Mouse (Mus musculus): ENCODE data around the gene Zbtb2. TPM values are rescaled to one million over a fixed set of nuclear protein-coding genes. Genes with fewer than 3 reads are reported as not detected.

Zbtb2 gene
- polyA plus RNA-seq, 1 experiment from 2014 or later = 17.5 TPM

- H3K4me3 ChIP-seq (replicated peaks; ENCODE audit: low read depth, low read length) = no peak overlapping the region
- no peaks in the 10 kb centered on the region for H3K4me1 ChIP-seq (ENCODE audit: control insufficient read depth, insufficient read depth, low read length)
- DNase-seq = no peak
- ATAC-seq (ENCODE audit: low FRiP score, low TSS enrichment) = no peak
- H3K36me3 ChIP-seq (ENCODE audit: control insufficient read depth, insufficient read depth, low read length) = peaks cover 12% of the 10 kb centered on the region; the same call in 1 of the 2 replicates
- H3K4me2 ChIP-seq (ENCODE audit: low read length) = no peak overlapping the region
- no peaks in the 10 kb centered on the region for H3K9me3 ChIP-seq (ENCODE audit: control insufficient read depth, low read length)
- no peak overlapping the region for H3K27ac ChIP-seq (replicated peaks; ENCODE audit: low read depth, low read length)
- H3K27me3 ChIP-seq (ENCODE audit: control insufficient read depth, insufficient read depth, low read length) = no peaks in the 10 kb centered on the region
- 16% methylated on average over 7 of the region's 7 CpGs for WGBS
- H3K9ac ChIP-seq (replicated peaks; ENCODE audit: low read length) = no peak overlapping the region
These were observed 12.6 kb downstream of the Zbtb2 start for GRCm38 (mm10) chr10:4375267-4375666.

- no peak overlapping the region for H3K9ac ChIP-seq (replicated peaks; ENCODE audit: low read length)
- no peak overlapping the region for H3K27ac ChIP-seq (replicated peaks; ENCODE audit: low read depth, low read length)
- no peak for DNase-seq
- WGBS = 94% methylated on average over 4 of the region's 4 CpGs
- H3K27me3 ChIP-seq (ENCODE audit: control insufficient read depth, insufficient read depth, low read length) = no peaks in the 10 kb centered on the region
- no peaks in the 10 kb centered on the region for H3K4me1 ChIP-seq (ENCODE audit: control insufficient read depth, insufficient read depth, low read length)
- no peak overlapping the region for H3K4me2 ChIP-seq (ENCODE audit: low read length)
- ATAC-seq (ENCODE audit: low FRiP score, low TSS enrichment) = no peak
- peaks cover 16% of the 10 kb centered on the region; the same call in 1 of the 2 replicates for H3K36me3 ChIP-seq (ENCODE audit: control insufficient read depth, insufficient read depth, low read length)
- H3K4me3 ChIP-seq (replicated peaks; ENCODE audit: low read depth, low read length) = no peak overlapping the region
- no peaks in the 10 kb centered on the region for H3K9me3 ChIP-seq (ENCODE audit: control insufficient read depth, low read length)
These were observed 13.2 kb downstream of the Zbtb2 start for GRCm38 (mm10) chr10:4374734-4375133.

GRCm38 (mm10) chr10:4374239-4374638, 13.7 kb downstream of the Zbtb2 start:
- DNase-seq = no peak
- H3K4me2 ChIP-seq (ENCODE audit: low read length) = no peak overlapping the region
- no peak overlapping the region for H3K27ac ChIP-seq (replicated peaks; ENCODE audit: low read depth, low read length)
- 95% methylated on average over 7 of the region's 7 CpGs for WGBS
- no peaks in the 10 kb centered on the region for H3K9me3 ChIP-seq (ENCODE audit: control insufficient read depth, low read length)
- no peaks in the 10 kb centered on the region for H3K4me1 ChIP-seq (ENCODE audit: control insufficient read depth, insufficient read depth, low read length)
- peaks cover 16% of the 10 kb centered on the region for H3K36me3 ChIP-seq (ENCODE audit: control insufficient read depth, insufficient read depth, low read length)
- H3K27me3 ChIP-seq (ENCODE audit: control insufficient read depth, insufficient read depth, low read length) = no peaks in the 10 kb centered on the region
- no peak for ATAC-seq (ENCODE audit: low FRiP score, low TSS enrichment)
- H3K4me3 ChIP-seq (replicated peaks; ENCODE audit: low read depth, low read length) = no peak overlapping the region
- H3K9ac ChIP-seq (replicated peaks; ENCODE audit: low read length) = no peak overlapping the region

- 82% methylated on average over 4 of the region's 4 CpGs for WGBS
- Histone ChIP-seq H3K4me3 (replicated peaks; ENCODE audit: low read depth, low read length) (no peak overlapping the region), H3K4me1 (ENCODE audit: control insufficient read depth, insufficient read depth, low read length) (no peaks in the 10 kb centered on the region), H3K4me2 (ENCODE audit: low read length) (no peak overlapping the region), H3K27me3 (ENCODE audit: control insufficient read depth, insufficient read depth, low read length) (no peaks in the 10 kb centered on the region), H3K9me3 (ENCODE audit: control insufficient read depth, low read length) (no peaks in the 10 kb centered on the region), H3K27ac (replicated peaks; ENCODE audit: low read depth, low read length) (no peak overlapping the region), H3K36me3 (ENCODE audit: control insufficient read depth, insufficient read depth, low read length) (peaks cover 23% of the 10 kb centered on the region), H3K9ac (replicated peaks; ENCODE audit: low read length) (no peak overlapping the region)
- no peak for DNase-seq
- no peak for ATAC-seq (ENCODE audit: low FRiP score, low TSS enrichment)
These were observed 14.3 kb downstream of the Zbtb2 start for GRCm38 (mm10) chr10:4373558-4373957.

GRCm38 (mm10) chr10:4372011-4372410, 15.9 kb downstream of the Zbtb2 start:
- no peak overlapping the region for H3K9ac ChIP-seq (replicated peaks; ENCODE audit: low read length)
- no peaks in the 10 kb centered on the region for H3K27me3 ChIP-seq (ENCODE audit: control insufficient read depth, insufficient read depth, low read length)
- H3K4me1 ChIP-seq (ENCODE audit: control insufficient read depth, insufficient read depth, low read length) = no peaks in the 10 kb centered on the region
- no peaks in the 10 kb centered on the region for H3K9me3 ChIP-seq (ENCODE audit: control insufficient read depth, low read length)
- ATAC-seq (ENCODE audit: low FRiP score, low TSS enrichment) (peak; percentile 41; the same call in 1 of the 2 replicates), DNase-seq (peak; percentile 81)
- no peak overlapping the region for H3K27ac ChIP-seq (replicated peaks; ENCODE audit: low read depth, low read length)
- H3K4me2 ChIP-seq (ENCODE audit: low read length) = no peak overlapping the region
- peaks cover 34% of the 10 kb centered on the region for H3K36me3 ChIP-seq (ENCODE audit: control insufficient read depth, insufficient read depth, low read length)
- 56% methylated on average over 5 of the region's 5 CpGs for WGBS
- no peak overlapping the region for H3K4me3 ChIP-seq (replicated peaks; ENCODE audit: low read depth, low read length)

GRCm38 (mm10) chr10:4370105-4370504, 17.8 kb downstream of the Zbtb2 start:
- 95% methylated on average over 11 of the region's 11 CpGs for WGBS
- Histone ChIP-seq H3K4me3 (replicated peaks; ENCODE audit: low read depth, low read length) (no peak overlapping the region), H3K36me3 (ENCODE audit: control insufficient read depth, insufficient read depth, low read length) (peaks cover 42% of the 10 kb centered on the region), H3K9me3 (ENCODE audit: control insufficient read depth, low read length) (no peaks in the 10 kb centered on the region), H3K4me1 (ENCODE audit: control insufficient read depth, insufficient read depth, low read length) (no peaks in the 10 kb centered on the region), H3K27me3 (ENCODE audit: control insufficient read depth, insufficient read depth, low read length) (no peaks in the 10 kb centered on the region), H3K27ac (replicated peaks; ENCODE audit: low read depth, low read length) (no peak overlapping the region), H3K4me2 (ENCODE audit: low read length) (no peak overlapping the region), H3K9ac (replicated peaks; ENCODE audit: low read length) (no peak overlapping the region)
- DNase-seq (no peak), ATAC-seq (ENCODE audit: low FRiP score, low TSS enrichment) (no peak)

GRCm38 (mm10) chr10:4364618-4365017, 23.3 kb downstream of the Zbtb2 start:
- H3K9me3 ChIP-seq (ENCODE audit: control insufficient read depth, low read length) = no peaks in the 10 kb centered on the region; the same call in 1 of the 2 replicates
- H3K4me3 ChIP-seq (replicated peaks; ENCODE audit: low read depth, low read length) = no peak overlapping the region
- H3K4me1 ChIP-seq (ENCODE audit: control insufficient read depth, insufficient read depth, low read length) = no peaks in the 10 kb centered on the region
- DNase-seq (no peak), ATAC-seq (ENCODE audit: low FRiP score, low TSS enrichment) (no peak)
- H3K27ac ChIP-seq (replicated peaks; ENCODE audit: low read depth, low read length) = no peak overlapping the region
- H3K27me3 ChIP-seq (ENCODE audit: control insufficient read depth, insufficient read depth, low read length) = no peaks in the 10 kb centered on the region
- peaks cover 26% of the 10 kb centered on the region for H3K36me3 ChIP-seq (ENCODE audit: control insufficient read depth, insufficient read depth, low read length)
- H3K4me2 ChIP-seq (ENCODE audit: low read length) = no peak overlapping the region
- H3K9ac ChIP-seq (replicated peaks; ENCODE audit: low read length) = no peak overlapping the region
- WGBS = 93% methylated on average over 3 of the region's 3 CpGs

- no peaks in the 10 kb centered on the region for H3K4me1 ChIP-seq (ENCODE audit: control insufficient read depth, insufficient read depth, low read length)
- WGBS = 92% methylated on average over 10 of the region's 10 CpGs
- peaks cover 19% of the 10 kb centered on the region; the same call in 1 of the 2 replicates for H3K36me3 ChIP-seq (ENCODE audit: control insufficient read depth, insufficient read depth, low read length)
- H3K27me3 ChIP-seq (ENCODE audit: control insufficient read depth, insufficient read depth, low read length) = no peaks in the 10 kb centered on the region
- H3K4me2 ChIP-seq (ENCODE audit: low read length) = no peak overlapping the region
- no peak overlapping the region for H3K9ac ChIP-seq (replicated peaks; ENCODE audit: low read length)
- DNase-seq (no peak), ATAC-seq (ENCODE audit: low FRiP score, low TSS enrichment) (no peak)
- H3K4me3 ChIP-seq (replicated peaks; ENCODE audit: low read depth, low read length) = no peak overlapping the region
- no peak overlapping the region for H3K27ac ChIP-seq (replicated peaks; ENCODE audit: low read depth, low read length)
- H3K9me3 ChIP-seq (ENCODE audit: control insufficient read depth, low read length) = no peaks in the 10 kb centered on the region; the same call in 1 of the 2 replicates
These were observed 30.5 kb downstream of the Zbtb2 start for GRCm38 (mm10) chr10:4357435-4357834.

GRCm38 (mm10) chr10:4356640-4357039, 31.3 kb downstream of the Zbtb2 start:
- DNase-seq (no peak), ATAC-seq (ENCODE audit: low FRiP score, low TSS enrichment) (no peak)
- H3K27me3 ChIP-seq (ENCODE audit: control insufficient read depth, insufficient read depth, low read length) = no peaks in the 10 kb centered on the region
- no peaks in the 10 kb centered on the region for H3K9me3 ChIP-seq (ENCODE audit: control insufficient read depth, low read length)
- H3K4me3 ChIP-seq (replicated peaks; ENCODE audit: low read depth, low read length) = no peak overlapping the region
- WGBS = 91% methylated on average over 5 of the region's 5 CpGs
- H3K4me2 ChIP-seq (ENCODE audit: low read length) = no peak overlapping the region
- no peak overlapping the region for H3K9ac ChIP-seq (replicated peaks; ENCODE audit: low read length)
- H3K4me1 ChIP-seq (ENCODE audit: control insufficient read depth, insufficient read depth, low read length) = no peaks in the 10 kb centered on the region
- no peak overlapping the region for H3K27ac ChIP-seq (replicated peaks; ENCODE audit: low read depth, low read length)
- H3K36me3 ChIP-seq (ENCODE audit: control insufficient read depth, insufficient read depth, low read length) = peaks cover 19% of the 10 kb centered on the region; the same call in 1 of the 2 replicates
